Mouse (Mus musculus): ENCODE measurements around the gene Dpp8. TPM values are rescaled to one million over a fixed set of nuclear protein-coding genes. Genes with fewer than 3 reads are reported as not detected.
"Not testable (repeated sequence)": the region's sequence is repeated elsewhere in the genome, so short reads cannot be mapped to it uniquely, and the experiment has no call there.

The Dpp8 gene
- polyA plus RNA-seq, 1 experiment from 2014 or later, result 44.7 TPM

- no peak for ATAC-seq (ENCODE audit: insufficient number of reproducible peaks, insufficient read depth, low FRiP score, low TSS enrichment, low read depth)
- H3K9ac ChIP-seq (replicated peaks), result no peak overlapping the region
- no peaks in the 10 kb centered on the region for H3K9me3 ChIP-seq
- peaks cover 89% of the 10 kb centered on the region for H3K36me3 ChIP-seq
- no peaks in the 10 kb centered on the region for H3K4me1 ChIP-seq (replicated peaks)
- 93% methylated on average over 7 of the region's 7 CpGs for WGBS
- no peaks in the 10 kb centered on the region for H3K27me3 ChIP-seq
- no peak overlapping the region for H3K4me3 ChIP-seq (replicated peaks)
- H3K4me2 ChIP-seq, result no peak overlapping the region
- H3K27ac ChIP-seq, result no peak overlapping the region
Measured at GRCm38 (mm10) chr9:65064251-65064650, 32.0 kb downstream of the Dpp8 start.

GRCm38 (mm10) chr9:65070587-65070986, 38.4 kb downstream of the Dpp8 start:
- H3K4me2 ChIP-seq, result no peak overlapping the region
- H3K27ac ChIP-seq, result no peak overlapping the region
- no peak overlapping the region for H3K9ac ChIP-seq (replicated peaks)
- H3K4me3 ChIP-seq (replicated peaks), result no peak overlapping the region
- no peaks in the 10 kb centered on the region for H3K4me1 ChIP-seq (replicated peaks)
- no peaks in the 10 kb centered on the region for H3K27me3 ChIP-seq
- H3K36me3 ChIP-seq, result peaks cover 95% of the 10 kb centered on the region
- ATAC-seq (ENCODE audit: insufficient number of reproducible peaks, insufficient read depth, low FRiP score, low TSS enrichment, low read depth), result no peak
- 89% methylated on average over 3 of the region's 3 CpGs for whole genome bisulfite sequencing
- no peaks in the 10 kb centered on the region for H3K9me3 ChIP-seq

GRCm38 (mm10) chr9:65073555-65073954, 41.3 kb downstream of the Dpp8 start:
- H3K4me1 ChIP-seq (replicated peaks), result no peaks in the 10 kb centered on the region
- no peaks in the 10 kb centered on the region for H3K27me3 ChIP-seq
- no peaks in the 10 kb centered on the region for H3K9me3 ChIP-seq
- no peak overlapping the region for H3K4me2 ChIP-seq
- no peak overlapping the region for H3K4me3 ChIP-seq (replicated peaks)
- H3K27ac ChIP-seq, result no peak overlapping the region
- H3K36me3 ChIP-seq, result peaks cover 94% of the 10 kb centered on the region
- 66% methylated on average over 9 of the region's 9 CpGs for WGBS
- ATAC-seq (ENCODE audit: insufficient number of reproducible peaks, insufficient read depth, low FRiP score, low TSS enrichment, low read depth), result no peak
- H3K9ac ChIP-seq (replicated peaks), result no peak overlapping the region

DNA sequence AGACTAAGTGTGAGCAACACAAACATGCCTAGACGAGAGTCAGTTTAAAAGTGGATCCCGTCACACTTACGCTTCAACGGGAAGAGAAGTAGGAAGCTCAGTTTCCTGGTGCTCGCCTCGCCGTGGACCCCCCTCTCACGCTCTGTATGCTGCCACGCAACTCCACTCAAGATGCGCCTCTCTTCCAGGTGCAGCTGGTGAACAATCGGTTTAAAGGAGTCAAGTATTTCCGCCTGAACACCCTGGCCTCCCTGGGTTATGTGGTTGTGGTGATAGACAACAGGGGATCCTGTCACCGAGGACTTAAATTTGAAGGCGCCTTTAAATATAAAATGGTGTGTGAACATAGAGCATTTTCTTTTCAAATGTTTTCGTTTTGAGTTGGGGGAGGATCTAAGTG, 42.0 kb downstream of the Dpp8 start:
- WGBS, result 88% methylated on average over 15 of the region's 15 CpGs
- H3K27ac ChIP-seq, result no peak overlapping the region
- H3K4me3 ChIP-seq (replicated peaks), result no peak overlapping the region
- H3K36me3 ChIP-seq, result peaks cover 94% of the 10 kb centered on the region
- H3K4me1 ChIP-seq (replicated peaks), result no peaks in the 10 kb centered on the region
- no peaks in the 10 kb centered on the region for H3K27me3 ChIP-seq
- ATAC-seq (ENCODE audit: insufficient number of reproducible peaks, insufficient read depth, low FRiP score, low TSS enrichment, low read depth), result no peak
- H3K4me2 ChIP-seq, result no peak overlapping the region
- no peak overlapping the region for H3K9ac ChIP-seq (replicated peaks)
- H3K9me3 ChIP-seq, result no peaks in the 10 kb centered on the region

- no peaks in the 10 kb centered on the region for H3K27me3 ChIP-seq
- no peak overlapping the region for H3K4me3 ChIP-seq (replicated peaks)
- peaks cover 94% of the 10 kb centered on the region for H3K36me3 ChIP-seq
- no peak overlapping the region for H3K4me2 ChIP-seq
- no peak overlapping the region for H3K9ac ChIP-seq (replicated peaks)
- 86% methylated on average over 6 of the region's 6 CpGs for whole genome bisulfite sequencing
- H3K9me3 ChIP-seq, result no peaks in the 10 kb centered on the region
- no peak for ATAC-seq (ENCODE audit: insufficient number of reproducible peaks, insufficient read depth, low FRiP score, low TSS enrichment, low read depth)
- no peaks in the 10 kb centered on the region for H3K4me1 ChIP-seq (replicated peaks)
- H3K27ac ChIP-seq, result no peak overlapping the region
Measured at GRCm38 (mm10) chr9:65074855-65075493, 42.8 kb downstream of the Dpp8 start.

GRCm38 (mm10) chr9:65077536-65077935, 45.3 kb downstream of the Dpp8 start:
- Histone ChIP-seq H3K4me2 (no peak overlapping the region), H3K4me3 (replicated peaks) (no peak overlapping the region), H3K4me1 (replicated peaks) (no peaks in the 10 kb centered on the region), H3K27me3 (no peaks in the 10 kb centered on the region), H3K9ac (replicated peaks) (no peak overlapping the region), H3K9me3 (no peaks in the 10 kb centered on the region), H3K36me3 (peaks cover 93% of the 10 kb centered on the region), H3K27ac (no peak overlapping the region)
- no peak for ATAC-seq (ENCODE audit: insufficient number of reproducible peaks, insufficient read depth, low FRiP score, low TSS enrichment, low read depth)
- 88% methylated on average over 5 of the region's 5 CpGs for WGBS

DNA sequence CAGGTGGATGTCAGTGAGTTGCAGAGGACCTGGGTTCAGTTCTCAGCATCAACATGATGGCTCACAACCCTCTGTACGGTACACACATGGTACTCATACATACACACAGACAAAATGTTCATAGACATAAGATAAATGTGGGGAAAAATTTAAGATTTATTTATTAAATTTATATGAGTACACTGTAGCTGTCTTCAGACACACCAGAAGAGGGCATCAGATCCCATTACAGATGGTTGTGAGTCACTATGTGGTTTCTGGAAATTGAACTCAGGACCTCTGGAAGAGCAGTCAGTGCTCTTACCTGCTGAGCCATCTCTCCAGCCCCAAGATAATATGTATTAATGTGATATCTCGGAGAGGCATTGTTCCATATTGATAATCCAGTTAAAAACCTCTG, 47.9 kb downstream of the Dpp8 start:
- H3K4me3 ChIP-seq (replicated peaks); ATAC-seq (ENCODE audit: insufficient number of reproducible peaks, insufficient read depth, low FRiP score, low TSS enrichment, low read depth); H3K4me2 ChIP-seq; H3K4me1 ChIP-seq (replicated peaks); H3K9ac ChIP-seq (replicated peaks); H3K27ac ChIP-seq; H3K27me3 ChIP-seq; H3K9me3 ChIP-seq: not testable (repeated sequence)
- WGBS, result 98% methylated on average over 2 of the region's 2 CpGs
- peaks cover 90% of the 10 kb centered on the region for H3K36me3 ChIP-seq

DNA sequence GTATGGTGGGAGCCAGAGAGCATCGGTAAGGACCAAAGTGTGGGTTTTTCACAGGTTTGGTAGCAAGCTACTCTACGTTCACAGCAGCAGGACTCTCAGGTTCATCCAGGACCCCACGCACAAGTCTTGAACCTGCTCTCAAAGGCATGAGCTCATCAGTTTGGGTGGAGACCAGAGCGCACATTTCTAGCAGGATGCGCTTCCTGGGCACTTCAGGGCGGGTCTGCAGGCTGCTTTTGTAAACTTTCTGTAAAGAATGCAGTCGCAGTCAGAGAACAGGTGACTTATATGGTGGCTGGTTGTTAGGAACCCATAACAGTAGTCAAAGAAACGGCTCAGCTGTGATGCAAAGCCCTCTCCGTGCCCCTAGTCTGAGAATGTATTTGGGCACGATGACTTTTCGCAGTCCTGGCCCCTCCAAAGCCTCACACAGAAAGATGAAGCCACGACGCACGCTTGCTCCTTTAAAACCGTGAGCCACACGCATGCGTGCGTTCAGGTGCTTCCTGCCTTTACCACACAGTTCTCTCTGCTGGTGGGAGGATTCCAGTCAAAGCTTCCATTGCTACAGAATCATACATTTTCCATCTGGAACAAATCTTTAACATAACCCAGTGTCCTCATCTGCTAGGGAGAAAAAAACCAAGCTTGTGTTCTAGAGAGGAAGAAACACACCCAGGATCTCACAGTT, 51.0 kb downstream of the Dpp8 start:
- peaks cover 63% of the 10 kb centered on the region for H3K36me3 ChIP-seq
- no peaks in the 10 kb centered on the region for H3K27me3 ChIP-seq
- no peak overlapping the region for H3K9ac ChIP-seq (replicated peaks)
- H3K27ac ChIP-seq, result no peak overlapping the region
- H3K4me2 ChIP-seq, result no peak overlapping the region
- no peaks in the 10 kb centered on the region for H3K9me3 ChIP-seq
- H3K4me1 ChIP-seq (replicated peaks), result no peaks in the 10 kb centered on the region
- WGBS, result 92% methylated on average over 18 of the region's 18 CpGs
- H3K4me3 ChIP-seq (replicated peaks), result no peak overlapping the region
- no peak for ATAC-seq (ENCODE audit: insufficient number of reproducible peaks, insufficient read depth, low FRiP score, low TSS enrichment, low read depth)

- Histone ChIP-seq H3K27ac (no peak overlapping the region), H3K4me1 (replicated peaks) (no peaks in the 10 kb centered on the region), H3K4me2 (no peak overlapping the region), H3K4me3 (replicated peaks) (no peak overlapping the region), H3K9me3 (no peaks in the 10 kb centered on the region), H3K9ac (replicated peaks) (no peak overlapping the region), H3K36me3 (peaks cover 52% of the 10 kb centered on the region), H3K27me3 (no peaks in the 10 kb centered on the region)
- ATAC-seq (ENCODE audit: insufficient number of reproducible peaks, insufficient read depth, low FRiP score, low TSS enrichment, low read depth), result no peak
- WGBS, result 74% methylated on average over 7 of the region's 7 CpGs
Measured at GRCm38 (mm10) chr9:65084198-65084807, 52.1 kb downstream of the Dpp8 start.

DNA sequence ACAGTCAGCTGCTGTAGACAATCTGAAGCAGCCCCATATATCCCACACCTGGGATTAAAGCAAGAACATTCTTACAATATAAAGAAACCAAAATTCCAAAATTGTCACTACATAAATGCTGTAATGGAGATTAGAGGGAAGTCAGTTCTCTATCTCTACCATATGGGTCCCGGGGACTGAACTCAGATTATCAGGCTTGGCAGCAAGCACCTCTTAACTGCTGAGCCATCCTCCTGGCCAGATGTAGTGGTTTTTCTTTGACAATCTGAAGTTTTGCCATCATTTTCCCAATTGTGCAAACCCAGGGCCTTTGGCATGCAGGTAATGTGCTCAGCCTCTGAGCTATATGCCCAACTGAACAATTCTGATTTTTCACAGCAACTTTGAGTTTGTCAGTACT, 53.1 kb downstream of the Dpp8 start:
- no peak for ATAC-seq (ENCODE audit: insufficient number of reproducible peaks, insufficient read depth, low FRiP score, low TSS enrichment, low read depth)
- Histone ChIP-seq H3K36me3 (peaks cover 44% of the 10 kb centered on the region), H3K4me1 (replicated peaks) (no peaks in the 10 kb centered on the region), H3K4me3 (replicated peaks) (no peak overlapping the region), H3K27me3 (no peaks in the 10 kb centered on the region), H3K9ac (replicated peaks) (no peak overlapping the region), H3K27ac (no peak overlapping the region), H3K9me3 (no peaks in the 10 kb centered on the region), H3K4me2 (no peak overlapping the region)
- 97% methylated on average over 1 of the region's 1 CpGs for WGBS

GRCm38 (mm10) chr9:65086801-65087200, 54.6 kb downstream of the Dpp8 start:
- Histone ChIP-seq H3K4me1 (replicated peaks) (peaks cover 5% of the 10 kb centered on the region), H3K36me3 (peaks cover 30% of the 10 kb centered on the region), H3K27ac (no peak overlapping the region), H3K4me3 (replicated peaks) (no peak overlapping the region), H3K9ac (replicated peaks) (no peak overlapping the region), H3K9me3 (no peaks in the 10 kb centered on the region), H3K4me2 (no peak overlapping the region), H3K27me3 (no peaks in the 10 kb centered on the region)
- WGBS, result 75% methylated on average over 1 of the region's 1 CpGs
- no peak for ATAC-seq (ENCODE audit: insufficient number of reproducible peaks, insufficient read depth, low FRiP score, low TSS enrichment, low read depth)

Measured in limb, embryonic 12.5 days (tissue).